ENCODE assay signal across 8 mouse cellular contexts in the genomic region with DNA sequence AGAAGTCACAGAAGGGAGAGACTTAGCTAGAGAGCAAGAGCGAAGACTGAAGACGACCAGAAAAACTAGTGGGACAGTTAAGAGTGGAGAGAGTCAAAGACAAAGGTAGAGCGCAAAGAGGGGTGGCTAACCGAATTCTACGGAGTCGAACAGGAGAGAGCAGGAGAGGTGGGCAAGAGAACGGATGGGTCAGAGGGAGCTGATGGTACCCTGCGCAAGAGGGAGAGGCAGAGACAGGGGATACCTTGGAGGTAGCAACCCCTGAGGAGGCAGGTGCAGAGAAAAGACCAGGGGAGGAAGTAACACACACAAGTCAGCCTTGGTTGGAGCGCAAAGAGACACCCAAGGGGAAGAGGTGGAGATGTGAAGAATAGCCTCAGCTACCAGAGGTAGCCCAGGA. TPM values are rescaled to one million over a fixed set of nuclear protein-coding genes. Genes with fewer than 3 reads are reported as not detected.
DNase-seq lines count a peak whose midpoint lies in the region; ATAC-seq and TF ChIP-seq lines count a peak whose summit lies in the region.

No protein-coding gene starts in this region.

- intact Hi-C loops in heart, postnatal 14 days (cut with DNase I): no loop called here

- H3K9me3 ChIP-seq in heart, embryonic 10.5 days: no peaks in the 10 kb centered on the region
- H3K9me3 ChIP-seq in ES-Bruce4 (replicated peaks; ENCODE audit: control insufficient read depth, insufficient read depth, low read length, poor library complexity, severe bottlenecking): no peaks in the 10 kb centered on the region
- H3K9me3 ChIP-seq in hindbrain, embryonic 12.5 days (replicated peaks): no peaks in the 10 kb centered on the region
- no peaks in the 10 kb centered on the region for H3K9me3 ChIP-seq in midbrain, embryonic 15.5 days

- DNase-seq in heart, embryonic 10.5 days (ENCODE audit: low spot score): no peak
- DNase-seq in heart, postnatal 14 days: no peak
- no peak for DNase-seq in right cerebral cortex, postnatal 4 days
- no peak for DNase-seq in cerebellum, postnatal 4 days (ENCODE audit: low spot score in 2 of 2)
- no peak for DNase-seq in ovary, adult 18-20 months (ENCODE audit: low spot score)

- no peak for TF ChIP-seq EP300 in ES-Bruce4 (IDR thresholded peaks at IDR 0.05; ENCODE audit: insufficient read depth, low read depth, low read length)

- H3K36me3 ChIP-seq in heart, embryonic 10.5 days: peaks cover 7% of the 10 kb centered on the region; the same call in 1 of the 2 replicates
- no peaks in the 10 kb centered on the region for H3K36me3 ChIP-seq in ES-Bruce4 (ENCODE audit: control insufficient read depth, insufficient read depth, low read length, poor library complexity, severe bottlenecking)
- H3K36me3 ChIP-seq in hindbrain, embryonic 12.5 days: peaks cover 9% of the 10 kb centered on the region; the same call in 1 of the 2 replicates
- H3K36me3 ChIP-seq in midbrain, embryonic 15.5 days (replicated peaks): no peaks in the 10 kb centered on the region

- under 1% methylated on average over 9 of the region's 9 CpGs for WGBS in heart, embryonic 10.5 days
- 2% methylated on average over 9 of the region's 9 CpGs for WGBS in hindbrain, embryonic 12.5 days
- 2% methylated on average over 9 of the region's 9 CpGs for WGBS in midbrain, embryonic 15.5 days

- peak; percentile 11 for ATAC-seq in hindbrain, embryonic 12.5 days (ENCODE audit: low FRiP score)
- ATAC-seq in midbrain, embryonic 15.5 days (replicated peaks): peak; percentile 22

- peaks cover 22% of the 10 kb centered on the region for H3K27me3 ChIP-seq in heart, embryonic 10.5 days (ENCODE audit: insufficient read depth, poor library complexity, severe bottlenecking)
- H3K27me3 ChIP-seq in ES-Bruce4 (ENCODE audit: control insufficient read depth, insufficient read depth, low read length, poor library complexity, severe bottlenecking): no peaks in the 10 kb centered on the region; the same call in 1 of the 2 replicates
- peaks cover 19% of the 10 kb centered on the region for H3K27me3 ChIP-seq in hindbrain, embryonic 12.5 days
- peaks cover 16% of the 10 kb centered on the region for H3K27me3 ChIP-seq in midbrain, embryonic 15.5 days (replicated peaks)

- H3K9ac ChIP-seq in ES-Bruce4 (ENCODE audit: low read depth, poor library complexity, severe bottlenecking): no peak overlapping the region; the same call in 1 of the 2 replicates
- peak overlapping the region; percentile 82 for H3K9ac ChIP-seq in hindbrain, embryonic 12.5 days
- H3K9ac ChIP-seq in midbrain, embryonic 15.5 days: peak overlapping the region; percentile 88

- H3K4me1 ChIP-seq in heart, embryonic 10.5 days: peaks cover 49% of the 10 kb centered on the region
- peaks cover 3% of the 10 kb centered on the region for H3K4me1 ChIP-seq in ES-Bruce4 (ENCODE audit: control insufficient read depth, insufficient read depth, low read length)
- peaks cover 48% of the 10 kb centered on the region for H3K4me1 ChIP-seq in hindbrain, embryonic 12.5 days
- H3K4me1 ChIP-seq in midbrain, embryonic 15.5 days: peaks cover 45% of the 10 kb centered on the region

- H3K4me3 ChIP-seq in heart, embryonic 10.5 days: peak overlapping the region; percentile 72
- H3K4me3 ChIP-seq in ES-Bruce4 (ENCODE audit: low read depth, low read length): peak overlapping the region; percentile 16; the same call in 1 of the 2 replicates
- peak overlapping the region; percentile 75 for H3K4me3 ChIP-seq in hindbrain, embryonic 12.5 days
- peak overlapping the region; percentile 63 for H3K4me3 ChIP-seq in midbrain, embryonic 15.5 days

- TF ChIP-seq POLR2A in ES-Bruce4 (IDR thresholded peaks at IDR 0.05; ENCODE audit: insufficient read depth, low read length): no peak

- TF ChIP-seq CTCF in ES-Bruce4 (IDR thresholded peaks at IDR 0.05; ENCODE audit: low read depth, low read length): no peak

- peak overlapping the region; percentile 90 for H3K27ac ChIP-seq in heart, embryonic 10.5 days
- H3K27ac ChIP-seq in ES-Bruce4 (ENCODE audit: insufficient read depth, low read length): no peak overlapping the region
- peak overlapping the region; percentile 91 for H3K27ac ChIP-seq in hindbrain, embryonic 12.5 days
- H3K27ac ChIP-seq in midbrain, embryonic 15.5 days: peak overlapping the region; percentile 93

- H3K4me2 ChIP-seq in hindbrain, embryonic 12.5 days (replicated peaks): peak overlapping the region; percentile 85
- peak overlapping the region; percentile 88 for H3K4me2 ChIP-seq in midbrain, embryonic 15.5 days

RNA-seq across cellular contexts. Expression of gene Gdf11, which starts 0.7 kb away (rescaled TPM):
- 4.6 and 5.7 TPM in 2 replicates for polyA plus RNA-seq in heart, embryonic 10.5 days (2016; fragmentation: Nextera tagmentation; extraction: Ambion mirVana)
- total RNA-seq in heart, postnatal 14 days (2021): 1 to 10 TPM; 2.8 TPM
- 2.8 and 3.0 TPM in 2 replicates for polyA plus RNA-seq in ES-Bruce4 (2011; ENCODE audit: insufficient read depth, insufficient read length, low read depth, missing spikeins)
- 10.7 and 11.5 TPM in 2 replicates for polyA plus RNA-seq in hindbrain, embryonic 12.5 days (2016; fragmentation: Nextera tagmentation; extraction: Ambion mirVana)
- 10.3 and 10.9 TPM in 2 replicates for polyA plus RNA-seq in midbrain, embryonic 15.5 days (2015; fragmentation: Nextera tagmentation; extraction: Ambion mirVana)

RNA-seq across cellular contexts. Expression of gene Cd63, which starts 8.5 kb away (rescaled TPM):
- polyA plus RNA-seq in heart, embryonic 10.5 days (2016; fragmentation: Nextera tagmentation; extraction: Ambion mirVana): 313 and 322 TPM in 2 replicates
- 100 to 1,000 TPM; 127 to 131 TPM for total RNA-seq in heart, postnatal 14 days (2021)
- polyA plus RNA-seq in ES-Bruce4 (2011; ENCODE audit: insufficient read depth, insufficient read length, low read depth, missing spikeins): 116 and 130 TPM in 2 replicates
- 258 and 273 TPM in 2 replicates for polyA plus RNA-seq in hindbrain, embryonic 12.5 days (2016; fragmentation: Nextera tagmentation; extraction: Ambion mirVana)
- polyA plus RNA-seq in midbrain, embryonic 15.5 days (2015; fragmentation: Nextera tagmentation; extraction: Ambion mirVana): 154 and 184 TPM in 2 replicates

RNA-seq across cellular contexts. Expression of gene Rdh5, which starts 30.4 kb away (rescaled TPM):
- polyA plus RNA-seq in heart, embryonic 10.5 days (2016; fragmentation: Nextera tagmentation; extraction: Ambion mirVana): 8.8 and 9.9 TPM in 2 replicates
- 1 to 10 TPM; 8.6 to 9.5 TPM for total RNA-seq in heart, postnatal 14 days (2021)
- polyA plus RNA-seq in ES-Bruce4 (2011; ENCODE audit: insufficient read depth, insufficient read length, low read depth, missing spikeins): 3.5 and 3.9 TPM in 2 replicates
- 11.3 and 15.7 TPM in 2 replicates for polyA plus RNA-seq in hindbrain, embryonic 12.5 days (2016; fragmentation: Nextera tagmentation; extraction: Ambion mirVana)
- 12.9 and 15.4 TPM in 2 replicates for polyA plus RNA-seq in midbrain, embryonic 15.5 days (2015; fragmentation: Nextera tagmentation; extraction: Ambion mirVana)

RNA-seq across cellular contexts. Expression of gene Bloc1s1, which starts 31.6 kb away (rescaled TPM):
- polyA plus RNA-seq in heart, embryonic 10.5 days (2016; fragmentation: Nextera tagmentation; extraction: Ambion mirVana): 182 and 194 TPM in 2 replicates
- 100 to 1,000 TPM; 177 to 183 TPM for total RNA-seq in heart, postnatal 14 days (2021)
- polyA plus RNA-seq in ES-Bruce4 (2011; ENCODE audit: insufficient read depth, insufficient read length, low read depth, missing spikeins): 36.7 and 44.5 TPM in 2 replicates
- polyA plus RNA-seq in hindbrain, embryonic 12.5 days (2016; fragmentation: Nextera tagmentation; extraction: Ambion mirVana): 210 and 235 TPM in 2 replicates
- polyA plus RNA-seq in midbrain, embryonic 15.5 days (2015; fragmentation: Nextera tagmentation; extraction: Ambion mirVana): 259 and 262 TPM in 2 replicates

RNA-seq across cellular contexts. Expression of gene Itga7, which starts 41.4 kb away (rescaled TPM):
- 1.1 and 1.3 TPM in 2 replicates for polyA plus RNA-seq in heart, embryonic 10.5 days (2016; fragmentation: Nextera tagmentation; extraction: Ambion mirVana)
- 100 to 1,000 TPM; 163 to 167 TPM for total RNA-seq in heart, postnatal 14 days (2021)
- polyA plus RNA-seq in ES-Bruce4 (2011; ENCODE audit: insufficient read depth, insufficient read length, low read depth, missing spikeins): 1.6 and 3.2 TPM in 2 replicates
- polyA plus RNA-seq in hindbrain, embryonic 12.5 days (2016; fragmentation: Nextera tagmentation; extraction: Ambion mirVana): 3.6 and 4.4 TPM in 2 replicates
- polyA plus RNA-seq in midbrain, embryonic 15.5 days (2015; fragmentation: Nextera tagmentation; extraction: Ambion mirVana): 5.1 and 5.5 TPM in 2 replicates

Comparison
In these comparisons a context has a peak if more than half of its experiments do, and no peak if none do; other contexts are left out.
1. H3K4me3 ChIP-seq: peak in every context shown above with its lines; median percentile 75 in hindbrain, embryonic 12.5 days; 72 in heart, embryonic 10.5 days; 63 in midbrain, embryonic 15.5 days; 16 in ES-Bruce4.